Mouse (Mus musculus) heart, embryonic 11.5 days (tissue): ENCODE data around the gene Pde6h. TPM values are rescaled to one million over a fixed set of nuclear protein-coding genes. Genes with fewer than 3 reads are reported as not detected.

Experiments
- ATAC-seq: fragments of 200-750 bp; cut with Nextera tagmentation; replicated peaks from 2 replicates; pipeline ENCODE4 v1.8.0; 2017; ENCODE audit warnings: moderate library complexity; ENCODE audit not compliant: insufficient number of reproducible peaks, low FRiP score, low TSS enrichment
- H3K27ac ChIP-seq: fragments of 300-500 bp; sonication (generic); 2 replicates; pipeline ENCODE4 v1.5.1; 2014; ENCODE audit warnings: mild to moderate bottlenecking, low read depth, low read length
- H3K27me3 ChIP-seq: fragments of 300-500 bp; sonication (generic); 2 replicates; pipeline ENCODE4 v1.6.1; 2014; ENCODE audit warnings: mild to moderate bottlenecking, low read length, mixed read lengths; ENCODE audit not compliant: control insufficient read depth, insufficient read depth
- H3K36me3 ChIP-seq: fragments of 300-500 bp; sonication (generic); 2 replicates; pipeline ENCODE4 v1.6.1; 2014; ENCODE audit warnings: mild to moderate bottlenecking, low read length, moderate library complexity, mixed read lengths; ENCODE audit not compliant: control insufficient read depth, insufficient read depth
- H3K4me1 ChIP-seq: fragments of 300-500 bp; sonication (generic); 2 replicates; pipeline ENCODE4 v1.6.1; 2014; ENCODE audit warnings: low read length; ENCODE audit not compliant: control insufficient read depth, insufficient read depth
- H3K4me2 ChIP-seq: fragments of 300-500 bp; sonication (generic); 2 replicates; pipeline ENCODE4 v1.6.1; 2014; ENCODE audit warnings: mild to moderate bottlenecking, moderate library complexity
- H3K4me3 ChIP-seq: fragments of 300-500 bp; sonication (generic); 2 replicates; pipeline ENCODE4 v1.5.1; 2014; ENCODE audit warnings: low read depth, low read length
- H3K9ac ChIP-seq: fragments of 300-500 bp; sonication (generic); 2 replicates; pipeline ENCODE4 v1.6.1; 2014; ENCODE audit warnings: mild to moderate bottlenecking, low read depth, low read length, moderate library complexity
- H3K9me3 ChIP-seq: fragments of 300-500 bp; sonication (generic); replicated peaks from 2 replicates; pipeline ENCODE4 v1.6.1; 2016; ENCODE audit warnings: low read length; ENCODE audit not compliant: control insufficient read depth
- WGBS: fragments of 180-500 bp; shearing (Covaris S2); extraction: QIAGEN DNeasy Blood & Tissue Kit; methylation state at CpG from one replicate; pipeline ENCODE4 v1.1.7; 2014; ENCODE audit not compliant: insufficient replicate concordance; 5-methylcytosine and 5-hydroxymethylcytosine counted together
- polyA plus RNA-seq: library from polyadenylated mRNA; unstranded; fragments of >200 nt; fragmentation: Nextera tagmentation; extraction: Ambion mirVana; gene quantifications from 2 replicates; pipeline ENCODE4 v1.2.1, GENCODE M21; 2014

Pde6h gene
- polyA plus RNA-seq, 1 experiment from 2014 or later, result 0.43 TPM

- no peak for ATAC-seq
- Histone ChIP-seq H3K36me3 (no peaks in the 10 kb centered on the region), H3K27me3 (no peaks in the 10 kb centered on the region), H3K27ac (no peak overlapping the region), H3K9ac (no peak overlapping the region), H3K4me3 (no peak overlapping the region), H3K4me2 (no peak overlapping the region), H3K4me1 (peaks cover 4% of the 10 kb centered on the region; the same call in 1 of the 2 replicates), H3K9me3 (no peaks in the 10 kb centered on the region)
- 85% methylated on average over 2 of the region's 2 CpGs for WGBS
These were observed 26.5 kb downstream of the Pde6h start for GRCm38 (mm10) chr6:136950171-136950570.

GRCm38 (mm10) chr6:136952930-136953329 lies 29.3 kb downstream of the Pde6h start:
- Histone ChIP-seq H3K9me3 (no peaks in the 10 kb centered on the region), H3K36me3 (no peaks in the 10 kb centered on the region), H3K27me3 (no peaks in the 10 kb centered on the region), H3K9ac (no peak overlapping the region), H3K4me2 (no peak overlapping the region), H3K27ac (no peak overlapping the region), H3K4me3 (no peak overlapping the region), H3K4me1 (no peaks in the 10 kb centered on the region)
- no peak for ATAC-seq
- 87% methylated on average over 9 of the region's 9 CpGs for WGBS

GRCm38 (mm10) chr6:136954192-136954591 lies 30.6 kb downstream of the Pde6h start:
- no peaks in the 10 kb centered on the region for H3K27me3 ChIP-seq
- H3K4me1 ChIP-seq, result no peaks in the 10 kb centered on the region
- 51% methylated on average over 6 of the region's 6 CpGs for WGBS
- H3K4me2 ChIP-seq, result no peak overlapping the region
- H3K4me3 ChIP-seq, result no peak overlapping the region
- no peak overlapping the region for H3K27ac ChIP-seq
- H3K9me3 ChIP-seq, result no peaks in the 10 kb centered on the region
- no peaks in the 10 kb centered on the region for H3K36me3 ChIP-seq
- no peak for ATAC-seq
- no peak overlapping the region for H3K9ac ChIP-seq

- H3K9me3 ChIP-seq, result no peaks in the 10 kb centered on the region
- H3K36me3 ChIP-seq, result no peaks in the 10 kb centered on the region
- H3K27me3 ChIP-seq, result no peaks in the 10 kb centered on the region
- no peak for ATAC-seq
- H3K27ac ChIP-seq, result no peak overlapping the region
- no peak overlapping the region for H3K4me2 ChIP-seq
- H3K4me1 ChIP-seq, result no peaks in the 10 kb centered on the region
- H3K9ac ChIP-seq, result no peak overlapping the region
- WGBS, result 86% methylated on average over 8 of the region's 8 CpGs
- no peak overlapping the region for H3K4me3 ChIP-seq
These were observed 31.1 kb downstream of the Pde6h start for GRCm38 (mm10) chr6:136954715-136955114.

- 87% methylated on average over 3 of the region's 3 CpGs for WGBS
- Histone ChIP-seq H3K9me3 (no peaks in the 10 kb centered on the region), H3K4me2 (no peak overlapping the region), H3K27me3 (no peaks in the 10 kb centered on the region), H3K4me1 (no peaks in the 10 kb centered on the region), H3K9ac (no peak overlapping the region), H3K4me3 (no peak overlapping the region), H3K36me3 (no peaks in the 10 kb centered on the region), H3K27ac (no peak overlapping the region)
- no peak for ATAC-seq
These were observed 31.6 kb downstream of the Pde6h start for GRCm38 (mm10) chr6:136955240-136955639.

- no peaks in the 10 kb centered on the region for H3K36me3 ChIP-seq
- no peak overlapping the region for H3K27ac ChIP-seq
- H3K9ac ChIP-seq, result no peak overlapping the region
- WGBS, result 70% methylated on average over 7 of the region's 7 CpGs
- ATAC-seq, result no peak
- no peaks in the 10 kb centered on the region for H3K27me3 ChIP-seq
- H3K4me3 ChIP-seq, result no peak overlapping the region
- H3K4me2 ChIP-seq, result no peak overlapping the region
- no peaks in the 10 kb centered on the region for H3K4me1 ChIP-seq
- H3K9me3 ChIP-seq, result no peaks in the 10 kb centered on the region
These were observed 33.4 kb downstream of the Pde6h start for GRCm38 (mm10) chr6:136957062-136957461.

- Histone ChIP-seq H3K27me3 (no peaks in the 10 kb centered on the region), H3K4me1 (0 out of 2 replicates have a peak, but pooled peaks cover 5% of the 10 kb centered on the region), H3K9me3 (no peaks in the 10 kb centered on the region), H3K27ac (no peak overlapping the region), H3K4me2 (no peak overlapping the region), H3K9ac (no peak overlapping the region), H3K36me3 (no peaks in the 10 kb centered on the region), H3K4me3 (no peak overlapping the region)
- WGBS, result 53% methylated on average over 11 of the region's 11 CpGs
- no peak for ATAC-seq
These were observed 35.5 kb downstream of the Pde6h start for GRCm38 (mm10) chr6:136959131-136959530.

GRCm38 (mm10) chr6:136962957-136963356 lies 39.3 kb downstream of the Pde6h start:
- H3K27me3 ChIP-seq, result no peaks in the 10 kb centered on the region
- 65% methylated on average over 11 of the region's 11 CpGs for WGBS

GRCm38 (mm10) chr6:136964609-136965510 lies 41.2 kb downstream of the Pde6h start:
- Histone ChIP-seq H3K9ac (no peak overlapping the region), H3K36me3 (no peaks in the 10 kb centered on the region), H3K27ac (no peak overlapping the region), H3K9me3 (no peaks in the 10 kb centered on the region), H3K27me3 (no peaks in the 10 kb centered on the region), H3K4me1 (0 out of 2 replicates have a peak, but pooled peaks cover 5% of the 10 kb centered on the region), H3K4me3 (no peak overlapping the region), H3K4me2 (no peak overlapping the region)
- no peak for ATAC-seq
- WGBS, result 66% methylated on average over 13 of the region's 13 CpGs

More at GRCm38 (mm10) chr6:136962957-136963356, 39.3 kb downstream of the Pde6h start:
- H3K27ac ChIP-seq, result no peak overlapping the region
- no peak for ATAC-seq
- no peaks in the 10 kb centered on the region for H3K36me3 ChIP-seq
- H3K4me2 ChIP-seq, result no peak overlapping the region
- H3K4me1 ChIP-seq, result 0 out of 2 replicates have a peak, but pooled peaks cover 5% of the 10 kb centered on the region
- H3K9me3 ChIP-seq, result no peaks in the 10 kb centered on the region
- no peak overlapping the region for H3K9ac ChIP-seq
- H3K4me3 ChIP-seq, result no peak overlapping the region
